Mouse (Mus musculus): Measurements from ENCODE around the gene Ift57.

- TF ChIP-seq POLR2A (IDR thresholded peaks at IDR 0.05; ENCODE audit: control insufficient read depth, extremely low read depth, insufficient read depth, low read length, poor library complexity) (no peak), CTCF (IDR thresholded peaks at IDR 0.05; ENCODE audit: borderline replicate concordance, control insufficient read depth, extremely low read depth, insufficient read depth, low read length, poor library complexity) (no peak)
Measured at GRCm38 (mm10) chr16:49771609-49772396, 72.8 kb downstream of the Ift57 start.
